Mouse (Mus musculus) left cerebral cortex, adult 2 months (tissue): ENCODE data around the gene Npb. TPM values are rescaled to one million over a fixed set of nuclear protein-coding genes. Genes with fewer than 3 reads are reported as not detected.
A peak's percentile ranks its signal among the peaks of the same experiment; 100 is the strongest.

Source experiments
- DNase-seq, 2 experiments: peaks; one replicate each; pipeline ENCODE4 v3.0.0; 2021 to 2022; ENCODE audit warnings: low spot score in 2 of 2, mixed read lengths in 1 of 2; ENCODE audit errors: extremely low spot score in 1 of 2
- H3K27ac ChIP-seq: fragments of 200-600 bp; 2 replicates; pipeline ENCODE4 v1.8.1; 2022
- H3K4me3 ChIP-seq: fragments of 200-600 bp; 2 replicates; pipeline ENCODE4 v1.8.1; 2022
- CTCF ChIP-seq: fragments of 200-600 bp; IDR thresholded peaks from 2 replicates; pipeline ENCODE4 v1.8.1; 2022; ENCODE audit warnings: antibody characterized with exemption, mild to moderate bottlenecking, moderate library complexity
- intact Hi-C: fragments of 180-260 bp; cut with DNase I; formaldehyde crosslinking; loops from one replicate; pipeline ENCODE4 v1.15.1; 2025
- total RNA-seq, 2 experiments: library from RNA; stranded (reverse); gene quantifications; 2 replicates each; pipeline ENCODE4 v1.2.3; 2021

Gene Npb
- total RNA-seq, 2 experiments from 2014 or later: 0.95 TPM; not detected in 1

DNA sequence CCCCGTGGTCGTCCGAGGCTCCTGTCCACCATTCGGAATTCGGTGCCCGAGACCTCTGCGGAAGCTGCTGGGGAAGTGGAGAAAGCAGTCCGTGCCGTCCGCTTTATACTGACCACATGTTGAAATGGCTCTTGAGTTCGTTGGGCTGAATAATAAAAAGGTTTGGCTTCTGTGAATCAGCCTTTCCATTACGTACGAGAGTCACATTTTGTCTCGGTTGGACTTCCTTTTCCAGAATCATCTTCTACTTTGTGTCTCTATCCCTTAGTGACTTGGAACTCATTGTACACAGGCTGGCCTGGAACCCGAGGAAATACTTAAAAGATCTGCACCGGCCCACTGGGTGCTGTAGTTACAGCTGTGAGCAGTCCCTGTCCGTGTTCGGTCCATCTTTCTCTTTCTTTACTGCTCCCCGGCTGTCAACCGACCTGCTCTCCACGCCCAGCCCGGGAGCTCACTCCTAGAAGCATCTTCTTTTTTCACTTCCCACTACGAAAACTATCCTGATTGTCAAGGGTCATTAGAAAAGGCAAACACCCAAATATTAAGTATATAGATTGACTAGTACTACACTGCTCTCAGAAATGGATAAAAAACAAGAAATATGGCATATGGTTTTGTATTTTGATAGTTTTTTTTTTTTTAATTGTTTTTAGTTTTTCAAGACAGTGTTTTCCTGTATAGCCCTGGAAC, 34.5 kb upstream of the Npb start:
- no peak for TF ChIP-seq CTCF
- intact Hi-C loops: loop anchor here (1.0 to 2.0 kb wide), 2 partner anchors 55 to 106 kb away; partner anchors contain the start of gene Arl16
- DNase-seq: no peak
- Histone ChIP-seq H3K4me3 (peak overlapping the region; percentile 84), H3K27ac (peak overlapping the region; percentile 91)

DNA sequence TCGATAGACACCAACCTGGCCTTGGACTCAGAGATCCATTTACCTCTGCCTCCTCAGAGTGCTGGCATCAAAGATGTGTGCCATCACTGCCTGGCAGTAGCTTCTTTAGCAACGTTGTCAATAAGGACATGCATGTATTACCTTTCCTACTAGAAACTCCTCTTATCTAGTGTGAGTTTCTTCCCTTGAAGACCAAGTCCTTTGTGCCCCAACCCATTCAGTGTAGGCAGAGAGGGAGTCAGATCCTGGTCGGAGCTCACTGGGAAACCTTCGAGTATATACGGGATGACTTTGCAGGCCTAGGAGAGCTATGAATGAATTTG, 34.0 kb upstream of the Npb start:
- intact Hi-C loops: no loop called here
- Histone ChIP-seq H3K4me3 (peak overlapping the region; percentile 84; the same call in 1 of the 2 replicates), H3K27ac (no peak overlapping the region)
- no peak for DNase-seq
- no peak for TF ChIP-seq CTCF

DNA sequence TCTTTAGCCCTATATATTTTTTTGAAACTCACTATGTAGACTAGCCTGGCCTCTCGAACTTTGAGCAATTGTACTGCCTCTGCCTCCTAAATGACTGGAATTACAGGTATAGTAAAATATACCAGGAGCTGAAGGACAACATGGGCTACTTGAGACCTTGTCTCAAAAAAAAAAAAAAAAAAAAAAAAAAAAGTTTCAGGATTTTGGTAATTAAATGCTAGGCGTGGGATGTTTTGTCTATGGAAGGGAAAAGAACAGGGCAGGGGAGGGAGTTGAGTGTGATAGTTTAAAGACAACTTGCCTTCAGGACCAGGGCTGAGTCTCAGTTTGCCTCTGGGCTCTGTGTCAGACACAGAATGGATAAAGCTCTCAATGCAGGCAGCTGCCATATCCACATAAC, 33.2 kb upstream of the Npb start:
- no peak for TF ChIP-seq CTCF
- DNase-seq: no peak
- intact Hi-C loops: no loop called here
- no peak overlapping the region for H3K4me3 ChIP-seq
- H3K27ac ChIP-seq: no peak overlapping the region

DNA sequence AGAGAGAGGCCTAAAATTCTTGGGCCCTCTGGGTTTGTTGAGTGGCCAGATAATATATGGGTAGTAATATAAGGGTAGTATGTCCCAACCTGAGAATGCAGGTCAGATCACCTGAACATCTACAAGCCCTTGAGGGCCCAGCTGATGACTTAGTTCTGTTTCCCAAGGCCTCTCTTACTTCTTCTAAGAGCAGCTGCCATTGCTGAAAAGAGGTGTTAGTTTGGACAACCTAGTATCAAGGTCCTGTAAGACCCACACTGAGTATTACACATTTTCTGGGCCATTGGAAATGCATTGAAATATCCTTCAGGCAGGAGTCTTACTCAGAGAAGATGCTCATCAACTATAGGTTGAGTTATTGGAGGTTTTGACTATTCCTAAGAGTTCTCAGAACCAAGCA, 32.3 kb upstream of the Npb start:
- no peak for TF ChIP-seq CTCF
- no peak overlapping the region for H3K27ac ChIP-seq
- intact Hi-C loops: loop anchor here (2.0 kb wide), 1 partner anchor 91 kb away; the partner anchor contains the start of gene Mrpl12
- H3K4me3 ChIP-seq: no peak overlapping the region
- no peak for DNase-seq

DNA sequence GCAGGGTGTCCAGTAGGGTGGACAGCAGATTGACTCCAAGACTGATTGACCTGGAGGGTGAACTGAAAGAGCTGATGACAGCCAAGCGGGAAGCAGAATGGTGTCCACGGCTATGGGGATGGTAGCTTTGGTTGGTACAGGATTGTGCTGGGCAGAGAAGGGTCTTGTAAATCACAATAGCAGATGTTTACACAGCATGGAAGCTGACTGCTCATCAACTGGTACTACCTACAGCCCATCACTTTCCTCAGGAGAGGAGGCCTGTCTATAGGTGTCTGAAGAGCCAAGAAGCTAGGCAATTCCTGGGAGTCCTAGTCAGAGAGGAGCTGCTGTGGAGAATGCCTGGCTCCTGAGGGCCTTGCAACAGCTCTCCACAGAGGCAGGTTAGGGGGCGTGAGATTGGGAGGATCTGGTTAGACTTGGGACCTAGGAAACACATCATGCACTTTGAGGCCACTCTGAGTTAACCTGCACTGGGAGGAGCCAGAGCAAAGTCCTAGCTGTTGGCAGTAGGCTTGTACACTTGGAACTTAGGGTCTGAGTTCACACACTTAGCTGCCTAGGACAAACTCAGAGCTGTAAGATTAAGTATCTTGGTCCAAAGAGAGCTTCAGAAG, 31.8 kb upstream of the Npb start:
- H3K27ac ChIP-seq: no peak overlapping the region
- intact Hi-C loops: loop anchor here (2.0 kb wide), 1 partner anchor 92 kb away; the partner anchor contains the start of gene Mrpl12
- DNase-seq: no peak
- H3K4me3 ChIP-seq: no peak overlapping the region
- no peak for TF ChIP-seq CTCF

DNA sequence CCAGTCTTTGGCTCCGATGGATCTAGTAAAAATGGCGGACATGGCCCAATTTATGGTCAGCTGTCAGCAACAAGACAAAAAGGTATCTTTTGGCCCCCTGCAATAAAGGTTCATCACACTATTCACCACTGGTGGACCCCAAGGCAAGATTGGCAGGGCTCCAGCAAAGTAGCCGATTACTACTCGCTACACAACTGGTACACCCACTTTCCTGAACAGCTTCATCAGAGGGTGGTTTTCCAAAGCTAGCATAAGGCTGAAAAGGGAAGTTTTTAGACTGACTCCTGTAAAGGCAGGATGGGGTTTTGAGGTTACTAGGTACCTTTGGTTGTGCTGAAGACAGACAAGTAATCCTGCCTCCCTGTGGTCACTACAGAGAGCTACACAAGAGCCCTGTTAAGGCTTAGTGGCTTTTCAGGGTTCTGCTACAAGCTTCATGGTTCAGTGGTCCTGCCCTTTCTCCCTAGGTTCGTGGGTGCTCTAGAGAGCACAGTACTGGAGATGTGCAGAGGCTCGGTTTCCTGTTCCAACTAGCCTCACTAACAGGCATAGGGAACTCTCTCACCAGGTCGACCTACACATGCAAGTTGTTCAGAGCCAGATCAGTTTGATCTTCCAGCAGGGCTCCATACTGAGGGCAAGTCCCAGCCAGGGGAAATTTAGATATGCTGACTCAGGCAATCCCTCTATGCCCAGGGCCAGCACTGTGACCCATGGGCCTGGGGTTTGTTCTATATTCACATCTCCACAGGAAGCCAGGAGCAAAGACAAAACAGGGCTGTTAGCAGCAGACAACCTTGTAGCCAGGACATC, 30.9 kb upstream of the Npb start:
- TF ChIP-seq CTCF: peak; percentile 57
- H3K4me3 ChIP-seq: no peak overlapping the region
- H3K27ac ChIP-seq: no peak overlapping the region
- intact Hi-C loops: loop anchor here (2.0 kb wide), 1 partner anchor 93 kb away; the partner anchor contains the start of gene Mrpl12
- no peak for DNase-seq

DNA sequence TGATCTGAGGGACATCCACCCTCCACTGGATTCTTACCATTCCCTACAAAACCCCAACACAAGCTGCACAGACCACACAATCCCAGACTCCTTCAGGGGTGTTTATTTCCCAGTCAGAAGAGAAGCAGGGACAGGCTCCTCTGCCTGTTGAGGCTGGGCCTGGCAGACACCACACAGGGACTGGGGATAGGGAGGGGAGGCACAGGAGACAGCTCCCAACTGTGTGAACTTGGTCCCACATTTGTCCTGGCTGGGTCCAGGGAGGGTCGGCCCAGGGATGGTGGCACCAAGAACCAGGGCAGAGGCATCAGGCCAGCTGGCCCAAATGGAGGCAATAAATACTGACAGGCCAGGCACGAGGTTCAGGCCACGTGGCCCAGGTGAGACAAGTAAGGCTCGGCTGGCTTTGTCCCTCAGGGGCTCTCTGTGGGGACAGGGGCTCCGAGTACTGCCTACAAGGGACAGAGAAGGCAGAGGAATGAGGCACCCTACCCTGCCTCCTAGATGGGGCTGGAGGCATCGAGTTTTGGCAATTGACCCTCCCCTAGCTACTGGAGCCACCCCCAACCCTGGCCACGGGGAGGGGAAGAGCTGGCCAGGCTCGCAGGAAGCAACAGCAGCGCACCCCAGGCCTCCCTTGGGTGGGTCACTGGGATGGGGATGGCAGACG, 30.1 kb upstream of the Npb start:
- TF ChIP-seq CTCF: no peak
- no peak overlapping the region for H3K27ac ChIP-seq
- no peak for DNase-seq
- H3K4me3 ChIP-seq: no peak overlapping the region
- intact Hi-C loops: no loop called here

DNA sequence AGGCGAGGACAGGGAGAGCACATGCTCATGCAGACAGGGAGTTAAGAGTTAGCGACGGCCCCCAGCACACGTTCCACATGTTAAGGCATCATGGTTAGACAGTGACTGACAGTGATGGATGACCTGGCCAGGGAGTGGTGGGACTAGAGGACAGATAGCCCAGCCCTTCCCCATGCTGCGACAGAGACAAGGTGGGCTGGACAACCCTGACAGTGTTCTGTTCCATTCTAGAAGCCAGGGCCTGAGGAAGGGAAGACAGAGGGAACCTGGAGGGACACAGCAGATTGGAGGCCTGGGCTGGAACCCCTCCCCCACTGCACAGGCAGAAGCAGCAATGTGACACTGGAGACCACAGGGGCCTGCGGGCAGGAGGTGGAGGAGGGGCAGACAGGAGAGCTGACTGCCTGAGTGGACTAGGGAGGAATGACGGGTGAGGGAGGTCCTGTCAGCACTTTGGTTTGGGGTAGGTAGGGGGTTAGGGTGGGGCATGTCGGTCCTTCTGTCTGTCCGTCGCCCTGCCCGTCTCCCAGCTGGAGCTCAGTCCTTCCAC, 29.5 kb upstream of the Npb start:
- no peak for DNase-seq
- no peak for TF ChIP-seq CTCF
- intact Hi-C loops: no loop called here
- Histone ChIP-seq H3K27ac (no peak overlapping the region), H3K4me3 (no peak overlapping the region)

DNA sequence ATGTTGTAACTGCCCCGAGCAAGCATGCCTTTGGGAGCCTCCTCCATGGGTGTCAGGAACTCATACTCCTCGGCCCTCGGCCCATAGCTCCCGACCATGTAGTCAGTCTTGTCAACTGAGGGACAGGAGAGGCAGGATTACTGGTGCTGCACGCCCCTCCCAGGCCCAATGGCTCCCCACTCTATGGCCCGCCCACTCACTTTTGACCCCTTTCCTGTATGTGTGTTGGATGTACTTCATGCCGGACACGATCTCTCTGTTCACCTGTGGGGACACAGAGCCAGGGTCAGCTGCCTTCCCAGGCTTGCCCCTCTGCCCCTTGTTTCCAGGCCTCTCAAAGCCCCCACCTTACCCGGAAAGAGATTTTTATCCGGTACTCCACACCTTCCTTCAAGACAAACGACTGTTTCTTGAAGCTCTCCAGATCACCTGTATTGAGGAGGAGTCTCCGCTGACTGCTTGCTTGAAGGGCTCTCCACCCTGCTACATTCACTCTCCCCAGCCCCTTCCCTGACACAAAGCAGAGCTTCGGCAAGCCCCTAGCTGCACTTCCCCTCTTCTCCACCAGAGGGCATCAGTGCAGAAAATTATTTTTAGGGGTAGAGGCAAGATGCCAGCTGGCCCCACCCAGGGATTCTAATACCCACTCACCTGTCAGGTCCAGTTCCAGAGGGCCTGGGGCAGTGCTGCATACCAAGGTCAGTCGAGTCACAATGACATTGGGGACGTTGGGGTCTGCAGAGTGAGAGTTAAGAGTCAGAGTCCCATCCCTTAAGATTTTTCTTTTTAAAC, 28.8 kb upstream of the Npb start:
- Histone ChIP-seq H3K27ac (peak overlapping the region; percentile 91), H3K4me3 (peak overlapping the region; percentile 67)
- peak; percentile 99 for TF ChIP-seq CTCF
- peak; percentile 76 to 81 for DNase-seq
- intact Hi-C loops: loop anchor here (2.0 kb wide), 1 partner anchor 63 kb away; no protein-coding TSS in a partner anchor

DNA sequence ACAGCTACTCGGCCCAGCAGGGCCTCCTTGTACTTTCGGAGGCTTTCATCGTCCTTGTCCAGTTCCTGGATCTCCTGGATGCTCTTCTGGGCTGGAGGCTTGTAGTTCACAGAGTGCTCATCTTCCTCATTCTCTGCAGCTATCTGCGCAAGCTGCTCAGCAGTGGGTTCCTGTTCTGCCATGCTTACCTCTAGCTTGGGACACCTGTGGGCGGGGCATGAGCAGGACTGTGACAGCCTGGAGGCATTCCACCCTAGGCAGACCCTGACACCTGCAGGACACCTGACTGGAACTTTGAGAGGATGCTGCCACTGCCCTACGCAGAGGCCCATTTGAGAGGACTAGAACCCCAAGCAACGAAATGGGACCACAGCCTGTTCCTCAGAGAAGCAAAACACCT, 28.1 kb upstream of the Npb start:
- TF ChIP-seq CTCF: no peak
- intact Hi-C loops: loop anchor here (2.0 kb wide), 1 partner anchor 63 kb away; no protein-coding TSS in a partner anchor
- DNase-seq: no peak

More for the DNA sequence above, 28.1 kb upstream of the Npb start:
- H3K4me3 ChIP-seq: peak overlapping the region; percentile 67
- peak overlapping the region; percentile 91 for H3K27ac ChIP-seq
